Mouse (Mus musculus) bone marrow, adult 2 months (tissue): ENCODE measurements around the gene Capns1. TPM values are rescaled to one million over a fixed set of nuclear protein-coding genes. Genes with fewer than 3 reads are reported as not detected.
A peak's percentile ranks its signal among the peaks of the same experiment; 100 is the strongest.

Source experiments
- H3K27ac ChIP-seq: fragments of 200-500 bp; 2 replicates; pipeline ENCODE4 v1.5.1; 2012; ENCODE audit warnings: low read depth, mild to moderate bottlenecking, control low read depth, inconsistent platforms, low read length; ENCODE audit not compliant: control insufficient read depth, poor library complexity, insufficient read depth
- H3K4me1 ChIP-seq: fragments of 200-500 bp; 2 replicates; pipeline ENCODE4 v1.6.1; 2011; ENCODE audit warnings: low read length; ENCODE audit not compliant: control insufficient read depth, insufficient read depth
- H3K4me3 ChIP-seq: fragments of 200-500 bp; replicated peaks from 2 replicates; pipeline ENCODE3; 2011; ENCODE audit warnings: mild to moderate bottlenecking, low read depth, low read length, control low read depth; ENCODE audit not compliant: control insufficient read depth
- CTCF ChIP-seq: fragments of 200-500 bp; IDR thresholded peaks from 2 replicates; pipeline ENCODE4 v1.5.1; 2011; ENCODE audit warnings: low read length, control low read depth; ENCODE audit not compliant: control insufficient read depth, insufficient read depth
- POLR2A ChIP-seq: fragments of 200-500 bp; IDR thresholded peaks from 2 replicates; pipeline ENCODE4 v1.6.1; 2011; ENCODE audit warnings: low read depth, mild to moderate bottlenecking, control low read depth, low read length, borderline replicate concordance; ENCODE audit not compliant: control insufficient read depth
- WGBS: fragments of 180-500 bp; shearing (Covaris S2); methylation state at CpG from one replicate; pipeline ENCODE4 v1.1.7; 2018; 5-methylcytosine and 5-hydroxymethylcytosine counted together
- polyA plus RNA-seq: library from polyadenylated mRNA; stranded (reverse); fragments of >200 nt; gene quantifications from 2 replicates; pipeline ENCODE4 v1.2.4, GENCODE M21; 2011; ENCODE audit warnings: low replicate concordance; ENCODE audit not compliant: missing spikeins, insufficient read depth, insufficient read length

The Capns1 gene
- polyA plus RNA-seq, 1 experiment = 171 TPM

DNA sequence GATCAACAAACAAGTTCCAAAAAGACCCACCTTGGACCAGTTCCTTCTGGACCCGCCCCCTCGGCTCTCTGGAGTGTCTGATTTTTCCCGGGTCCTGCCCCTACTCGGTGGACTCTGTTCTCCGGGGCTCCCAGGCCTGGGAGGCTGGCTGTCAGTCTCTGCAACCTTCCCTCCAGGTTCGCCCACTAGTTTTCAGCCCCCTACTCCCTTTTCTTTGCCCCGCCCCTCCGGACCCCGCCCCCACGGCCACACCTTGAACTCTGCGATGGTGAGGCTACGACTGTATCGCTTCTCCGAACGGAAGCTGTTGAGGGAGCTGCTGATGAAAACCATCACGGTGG is 32.7 kb upstream of the Capns1 start:
- Histone ChIP-seq H3K27ac (no peak overlapping the region), H3K4me3 (peak overlapping the region; percentile 71), H3K4me1 (peaks cover 1% of the 10 kb centered on the region; the same call in 1 of the 2 replicates)
- no peak for TF ChIP-seq POLR2A
- no peak for TF ChIP-seq CTCF
- whole genome bisulfite sequencing = under 1% methylated on average over 16 of the region's 16 CpGs

DNA sequence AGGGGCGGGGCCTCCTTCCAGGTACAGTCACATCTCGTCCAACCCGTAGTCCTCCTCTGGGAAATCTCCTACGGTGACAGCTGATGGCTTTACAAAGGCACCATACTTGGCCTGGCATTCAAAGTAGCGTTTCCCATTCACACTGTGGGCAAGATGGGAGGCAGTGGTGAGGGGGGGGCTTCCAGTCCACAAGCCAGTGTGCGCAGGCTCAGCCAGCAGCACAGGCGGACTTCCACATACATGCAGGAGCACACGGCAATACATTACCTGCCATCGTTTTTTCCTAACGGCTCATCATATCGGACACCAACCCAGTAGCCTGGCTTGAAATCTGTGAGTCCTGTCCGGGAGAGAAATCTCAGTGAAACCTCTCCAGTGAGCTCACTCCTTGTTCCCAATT is 25.6 kb upstream of the Capns1 start:
- TF ChIP-seq POLR2A (no peak), CTCF (no peak)
- Histone ChIP-seq H3K4me1 (peaks cover under 1% of the 10 kb centered on the region; the same call in 1 of the 2 replicates), H3K27ac (no peak overlapping the region), H3K4me3 (no peak overlapping the region)
- 89% methylated on average over 12 of the region's 12 CpGs for WGBS

DNA sequence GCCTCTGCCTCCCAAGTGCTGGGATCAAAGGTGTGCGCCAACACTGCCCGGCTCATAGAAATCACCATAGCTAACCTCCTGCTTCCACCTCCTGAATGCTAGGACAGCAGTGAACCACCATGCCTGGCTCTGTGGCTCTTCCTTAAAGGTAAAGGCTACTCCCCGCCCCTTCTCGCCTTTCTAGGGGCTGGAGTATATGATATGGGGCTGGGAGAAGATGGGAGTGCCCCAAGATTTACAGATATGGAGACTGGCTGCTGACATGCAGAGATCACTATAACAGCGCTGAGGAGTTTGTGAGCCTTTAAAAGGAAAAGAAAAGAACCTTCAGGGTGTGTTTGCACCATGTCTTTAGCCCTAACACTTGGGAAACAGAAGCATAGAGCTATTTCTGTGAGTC is 23.6 kb upstream of the Capns1 start:
- TF ChIP-seq POLR2A = no peak
- TF ChIP-seq CTCF = no peak
- Histone ChIP-seq H3K4me3 (no peak overlapping the region), H3K4me1 (peaks cover 3% of the 10 kb centered on the region; the same call in 1 of the 2 replicates), H3K27ac (no peak overlapping the region)
- 77% methylated on average over 5 of the region's 5 CpGs for WGBS

DNA sequence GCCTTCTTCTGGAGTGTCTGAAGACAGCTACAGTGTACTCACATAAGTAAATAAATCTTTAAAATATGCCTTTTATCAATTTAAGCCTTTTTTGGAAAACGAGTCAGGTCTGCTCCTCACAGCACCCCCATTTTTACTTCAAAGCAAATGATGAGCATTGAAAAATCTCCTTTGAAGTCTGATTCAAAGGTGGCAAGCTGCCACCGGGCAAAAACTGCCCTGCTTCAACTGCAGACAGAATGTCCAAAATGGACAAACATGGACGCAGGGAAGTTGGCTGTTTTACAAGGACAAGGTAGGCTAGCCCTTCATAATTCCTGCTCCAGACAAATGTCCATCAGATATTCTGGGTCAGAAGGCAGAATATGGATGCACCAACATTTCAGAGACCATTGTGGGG is 22.8 kb upstream of the Capns1 start:
- WGBS = 76% methylated on average over 3 of the region's 3 CpGs
- TF ChIP-seq CTCF = no peak
- no peak for TF ChIP-seq POLR2A

DNA sequence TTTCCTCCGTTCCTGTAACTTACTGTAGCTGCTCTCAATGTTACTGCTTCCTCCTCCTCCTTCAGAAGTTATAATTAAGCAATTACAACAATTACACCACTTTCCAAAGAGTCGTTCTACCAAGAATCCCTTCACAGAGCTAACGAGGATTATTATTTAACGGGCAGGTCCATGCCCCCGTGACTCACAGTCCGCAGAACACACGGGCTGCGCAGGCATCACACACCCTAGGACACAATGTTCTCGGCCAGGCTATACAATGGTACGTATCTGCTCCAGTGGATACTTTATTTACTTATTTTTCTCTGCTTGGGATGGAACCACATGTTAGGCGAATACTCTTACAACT is 21.4 kb upstream of the Capns1 start:
- Histone ChIP-seq H3K4me1 (peaks cover 3% of the 10 kb centered on the region; the same call in 1 of the 2 replicates), H3K27ac (peak overlapping the region; percentile 30; the same call in 1 of the 2 replicates), H3K4me3 (peak overlapping the region; percentile 16)
- no peak for TF ChIP-seq POLR2A
- no peak for TF ChIP-seq CTCF
- WGBS = 7% methylated on average over 11 of the region's 11 CpGs

More for the DNA sequence above, 22.8 kb upstream of the Capns1 start:
- H3K27ac ChIP-seq = no peak overlapping the region
- no peak overlapping the region for H3K4me3 ChIP-seq
- peaks cover 3% of the 10 kb centered on the region; the same call in 1 of the 2 replicates for H3K4me1 ChIP-seq

DNA sequence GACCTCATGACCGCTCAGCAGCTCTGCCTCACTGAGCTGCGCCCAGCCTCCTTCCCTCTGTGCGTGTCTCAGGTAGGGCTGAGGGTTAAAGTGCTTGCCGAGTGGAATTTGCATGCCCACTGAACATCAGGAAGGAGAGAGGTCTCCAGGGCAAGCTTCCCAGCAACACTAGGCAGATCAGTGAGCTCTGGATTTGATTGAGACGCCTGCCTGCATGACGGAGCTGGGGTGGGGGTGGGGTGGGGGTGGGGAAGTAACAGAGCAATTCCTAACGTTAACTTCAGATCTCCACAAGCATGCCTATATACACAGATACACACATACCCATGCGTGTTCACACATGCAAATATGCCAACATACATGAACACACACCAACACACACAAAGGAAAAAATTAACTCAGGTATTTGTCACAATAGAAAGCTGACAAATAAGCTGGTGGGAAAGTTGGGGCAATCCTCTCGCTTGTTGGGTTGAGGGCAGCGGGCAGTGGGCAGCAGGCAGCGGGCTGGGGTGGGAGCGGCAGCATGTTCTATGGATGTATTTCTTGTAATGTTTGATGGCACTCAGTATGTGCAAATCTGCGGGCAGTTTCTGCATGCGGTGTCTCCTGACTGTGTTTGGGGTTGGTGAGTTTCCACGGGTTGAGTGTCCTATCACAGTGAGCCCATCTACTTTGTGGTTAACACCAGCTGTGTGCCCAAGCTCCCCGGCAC is 20.8 kb upstream of the Capns1 start:
- peak overlapping the region; percentile 30 for H3K27ac ChIP-seq
- H3K4me1 ChIP-seq = peaks cover 3% of the 10 kb centered on the region; the same call in 1 of the 2 replicates
- peak overlapping the region; percentile 56 for H3K4me3 ChIP-seq
- TF ChIP-seq CTCF (no peak), POLR2A (peak; percentile 41; the same call in 1 of the 2 replicates)
- 1% methylated on average over 16 of the region's 16 CpGs for WGBS

DNA sequence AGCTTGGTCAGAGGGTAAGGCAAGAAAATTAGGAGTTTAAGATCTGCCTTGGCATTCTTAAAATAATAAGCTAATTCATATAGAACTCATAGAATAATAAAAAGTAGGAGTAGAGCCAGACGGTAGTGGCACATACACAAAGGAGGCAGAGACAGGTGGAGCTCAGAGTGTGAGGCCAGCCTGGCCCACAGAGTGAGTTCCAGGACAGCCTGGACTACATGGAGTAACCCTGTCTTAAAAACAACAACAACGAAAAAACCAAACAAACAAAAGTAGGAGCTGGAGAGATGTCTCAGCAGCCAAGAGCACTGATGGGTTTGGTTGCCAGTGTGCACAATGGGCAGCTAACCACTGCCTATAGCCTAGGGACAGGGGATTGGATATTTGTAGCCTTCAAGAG is 18.7 kb upstream of the Capns1 start:
- Histone ChIP-seq H3K4me3 (no peak overlapping the region), H3K27ac (no peak overlapping the region), H3K4me1 (peaks cover 3% of the 10 kb centered on the region; the same call in 1 of the 2 replicates)
- WGBS = 86% methylated on average over 2 of the region's 2 CpGs
- TF ChIP-seq POLR2A (no peak), CTCF (no peak)

DNA sequence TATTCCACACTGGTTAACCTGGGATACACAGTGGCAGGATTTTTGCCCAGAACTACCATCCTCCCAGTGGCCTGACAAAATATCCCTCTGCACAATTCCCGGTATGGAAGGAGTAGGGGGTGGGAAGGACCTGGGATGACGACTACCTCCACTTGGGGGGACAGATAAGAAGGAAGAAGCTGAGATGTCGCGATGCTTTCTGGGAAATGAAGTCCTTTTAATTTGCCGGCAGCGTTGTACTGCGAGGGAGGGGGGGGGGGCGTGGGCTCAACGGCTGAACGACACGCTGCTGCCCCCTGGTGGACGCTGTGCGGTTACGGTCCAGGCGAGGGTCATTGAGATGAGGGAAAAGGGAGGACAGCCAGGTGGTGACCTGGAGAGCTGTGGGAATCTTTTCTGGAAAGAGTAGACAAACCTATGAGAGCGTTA is 18.1 kb upstream of the Capns1 start:
- Histone ChIP-seq H3K27ac (no peak overlapping the region), H3K4me3 (no peak overlapping the region), H3K4me1 (peaks cover 3% of the 10 kb centered on the region; the same call in 1 of the 2 replicates)
- 2% methylated on average over 16 of the region's 16 CpGs for WGBS
- TF ChIP-seq POLR2A (0 out of 2 replicates have a peak, but pooled peaks have one; percentile 17), CTCF (peak; percentile 88)

DNA sequence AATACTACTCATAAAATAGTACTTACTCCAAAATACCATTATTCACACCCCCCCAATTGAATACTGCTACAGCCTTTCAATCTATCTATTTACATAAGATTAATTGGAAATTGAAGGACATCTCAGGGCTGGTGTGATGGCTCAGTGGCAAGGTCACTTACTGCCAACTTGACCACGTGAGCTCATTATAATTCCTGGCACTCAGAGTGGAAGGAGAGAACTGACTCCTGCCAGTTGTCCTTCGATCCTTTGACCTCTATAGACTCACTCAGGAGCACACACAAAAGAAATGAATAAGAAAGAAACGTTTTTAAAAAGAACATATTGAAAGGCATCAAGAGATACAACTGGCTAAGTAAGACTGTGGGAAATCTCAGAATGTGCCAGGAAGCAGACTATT is 17.3 kb upstream of the Capns1 start:
- WGBS = 77% methylated on average over 3 of the region's 3 CpGs
- Histone ChIP-seq H3K4me3 (no peak overlapping the region), H3K4me1 (peaks cover 3% of the 10 kb centered on the region; the same call in 1 of the 2 replicates), H3K27ac (no peak overlapping the region)
- TF ChIP-seq CTCF (no peak), POLR2A (no peak)
